Mouse (Mus musculus): ENCODE measurements around the gene Enoph1. TPM values are rescaled to one million over a fixed set of nuclear protein-coding genes. Genes with fewer than 3 reads are reported as not detected.

The Enoph1 gene
- polyA plus RNA-seq, 1 experiment from 2014 or later: 49.9 TPM

GRCm38 (mm10) chr5:100057461-100058209 lies 17.9 kb downstream of the Enoph1 start:
- no peaks in the 10 kb centered on the region for H3K27me3 ChIP-seq (ENCODE audit: control insufficient read depth, insufficient read depth, low read length)
- H3K4me1 ChIP-seq (ENCODE audit: control insufficient read depth, insufficient read depth, low read length): peaks cover 10% of the 10 kb centered on the region; the same call in 1 of the 2 replicates
- peak; percentile 53; the same call in 1 of the 2 replicates for ATAC-seq (ENCODE audit: low read depth)
- 48% methylated on average over 14 of the region's 15 CpGs for WGBS
- no peak overlapping the region for H3K4me2 ChIP-seq (ENCODE audit: low read depth, low read length)
- H3K27ac ChIP-seq (ENCODE audit: low read depth, low read length): no peak overlapping the region
- H3K4me3 ChIP-seq (ENCODE audit: low read depth, low read length): no peak overlapping the region
- no peaks in the 10 kb centered on the region for H3K9me3 ChIP-seq (ENCODE audit: control insufficient read depth, low read length)
- no peak overlapping the region for H3K9ac ChIP-seq (replicated peaks; ENCODE audit: low read depth, low read length)
- peaks cover 29% of the 10 kb centered on the region for H3K36me3 ChIP-seq (ENCODE audit: control insufficient read depth, insufficient read depth, low read length)

- 23% methylated on average over 6 of the region's 6 CpGs for WGBS
Observed at GRCm38 (mm10) chr5:100058729-100059128, 18.9 kb downstream of the Enoph1 start.

GRCm38 (mm10) chr5:100059326-100059725 lies 19.5 kb downstream of the Enoph1 start:
- Histone ChIP-seq H3K4me1 (ENCODE audit: control insufficient read depth, insufficient read depth, low read length) (peaks cover 10% of the 10 kb centered on the region; the same call in 1 of the 2 replicates), H3K4me3 (ENCODE audit: low read depth, low read length) (no peak overlapping the region), H3K27ac (ENCODE audit: low read depth, low read length) (no peak overlapping the region; the same call in 1 of the 2 replicates), H3K4me2 (ENCODE audit: low read depth, low read length) (no peak overlapping the region), H3K9ac (replicated peaks; ENCODE audit: low read depth, low read length) (no peak overlapping the region), H3K36me3 (ENCODE audit: control insufficient read depth, insufficient read depth, low read length) (peaks cover 41% of the 10 kb centered on the region), H3K9me3 (ENCODE audit: control insufficient read depth, low read length) (no peaks in the 10 kb centered on the region), H3K27me3 (ENCODE audit: control insufficient read depth, insufficient read depth, low read length) (no peaks in the 10 kb centered on the region)
- WGBS: 26% methylated on average over 6 of the region's 6 CpGs
- no peak for ATAC-seq (ENCODE audit: low read depth)

More at GRCm38 (mm10) chr5:100058729-100059128, 18.9 kb downstream of the Enoph1 start:
- Histone ChIP-seq H3K27ac (ENCODE audit: low read depth, low read length) (no peak overlapping the region; the same call in 1 of the 2 replicates), H3K27me3 (ENCODE audit: control insufficient read depth, insufficient read depth, low read length) (no peaks in the 10 kb centered on the region), H3K4me2 (ENCODE audit: low read depth, low read length) (no peak overlapping the region), H3K4me1 (ENCODE audit: control insufficient read depth, insufficient read depth, low read length) (peaks cover 10% of the 10 kb centered on the region; the same call in 1 of the 2 replicates), H3K9me3 (ENCODE audit: control insufficient read depth, low read length) (no peaks in the 10 kb centered on the region), H3K36me3 (ENCODE audit: control insufficient read depth, insufficient read depth, low read length) (peaks cover 35% of the 10 kb centered on the region), H3K9ac (replicated peaks; ENCODE audit: low read depth, low read length) (no peak overlapping the region), H3K4me3 (ENCODE audit: low read depth, low read length) (no peak overlapping the region)
- no peak for ATAC-seq (ENCODE audit: low read depth)

GRCm38 (mm10) chr5:100060876-100061275 lies 21.1 kb downstream of the Enoph1 start:
- Histone ChIP-seq H3K4me3 (ENCODE audit: low read depth, low read length) (no peak overlapping the region), H3K27me3 (ENCODE audit: control insufficient read depth, insufficient read depth, low read length) (no peaks in the 10 kb centered on the region), H3K27ac (ENCODE audit: low read depth, low read length) (no peak overlapping the region), H3K4me2 (ENCODE audit: low read depth, low read length) (no peak overlapping the region), H3K9me3 (ENCODE audit: control insufficient read depth, low read length) (no peaks in the 10 kb centered on the region), H3K4me1 (ENCODE audit: control insufficient read depth, insufficient read depth, low read length) (peaks cover 6% of the 10 kb centered on the region; the same call in 1 of the 2 replicates), H3K36me3 (ENCODE audit: control insufficient read depth, insufficient read depth, low read length) (peaks cover 47% of the 10 kb centered on the region), H3K9ac (replicated peaks; ENCODE audit: low read depth, low read length) (no peak overlapping the region)
- ATAC-seq (ENCODE audit: low read depth): no peak
- 97% methylated on average over 14 of the region's 14 CpGs for WGBS

- no peak overlapping the region for H3K4me2 ChIP-seq (ENCODE audit: low read depth, low read length)
- peaks cover 36% of the 10 kb centered on the region for H3K36me3 ChIP-seq (ENCODE audit: control insufficient read depth, insufficient read depth, low read length)
- H3K9me3 ChIP-seq (ENCODE audit: control insufficient read depth, low read length): no peaks in the 10 kb centered on the region
- 94% methylated on average over 16 of the region's 16 CpGs for WGBS
- no peak overlapping the region for H3K27ac ChIP-seq (ENCODE audit: low read depth, low read length)
- H3K27me3 ChIP-seq (ENCODE audit: control insufficient read depth, insufficient read depth, low read length): no peaks in the 10 kb centered on the region
- H3K9ac ChIP-seq (replicated peaks; ENCODE audit: low read depth, low read length): no peak overlapping the region
- H3K4me3 ChIP-seq (ENCODE audit: low read depth, low read length): no peak overlapping the region
- H3K4me1 ChIP-seq (ENCODE audit: control insufficient read depth, insufficient read depth, low read length): no peaks in the 10 kb centered on the region
- no peak for ATAC-seq (ENCODE audit: low read depth)
Observed at GRCm38 (mm10) chr5:100067579-100067978, 27.8 kb downstream of the Enoph1 start.

GRCm38 (mm10) chr5:100069526-100069925 lies 29.7 kb downstream of the Enoph1 start:
- H3K36me3 ChIP-seq (ENCODE audit: control insufficient read depth, insufficient read depth, low read length): peaks cover 24% of the 10 kb centered on the region
- WGBS: 96% methylated on average over 2 of the region's 2 CpGs

GRCm38 (mm10) chr5:100070255-100070654 lies 30.5 kb downstream of the Enoph1 start:
- Histone ChIP-seq H3K27me3 (ENCODE audit: control insufficient read depth, insufficient read depth, low read length) (no peaks in the 10 kb centered on the region), H3K4me1 (ENCODE audit: control insufficient read depth, insufficient read depth, low read length) (no peaks in the 10 kb centered on the region), H3K4me2 (ENCODE audit: low read depth, low read length) (no peak overlapping the region), H3K9ac (replicated peaks; ENCODE audit: low read depth, low read length) (no peak overlapping the region), H3K27ac (ENCODE audit: low read depth, low read length) (no peak overlapping the region), H3K9me3 (ENCODE audit: control insufficient read depth, low read length) (no peaks in the 10 kb centered on the region), H3K36me3 (ENCODE audit: control insufficient read depth, insufficient read depth, low read length) (peaks cover 22% of the 10 kb centered on the region), H3K4me3 (ENCODE audit: low read depth, low read length) (no peak overlapping the region)
- 30% methylated on average over 3 of the region's 3 CpGs for WGBS
- 0 out of 2 replicates have a peak, but pooled peaks have one; percentile 70 for ATAC-seq (ENCODE audit: low read depth)

More at GRCm38 (mm10) chr5:100069526-100069925, 29.7 kb downstream of the Enoph1 start:
- no peak overlapping the region for H3K4me2 ChIP-seq (ENCODE audit: low read depth, low read length)
- no peaks in the 10 kb centered on the region for H3K9me3 ChIP-seq (ENCODE audit: control insufficient read depth, low read length)
- no peak for ATAC-seq (ENCODE audit: low read depth)
- H3K4me1 ChIP-seq (ENCODE audit: control insufficient read depth, insufficient read depth, low read length): no peaks in the 10 kb centered on the region
- H3K9ac ChIP-seq (replicated peaks; ENCODE audit: low read depth, low read length): no peak overlapping the region
- H3K27me3 ChIP-seq (ENCODE audit: control insufficient read depth, insufficient read depth, low read length): no peaks in the 10 kb centered on the region
- H3K4me3 ChIP-seq (ENCODE audit: low read depth, low read length): no peak overlapping the region
- H3K27ac ChIP-seq (ENCODE audit: low read depth, low read length): no peak overlapping the region

GRCm38 (mm10) chr5:100071541-100071940 lies 31.8 kb downstream of the Enoph1 start:
- Histone ChIP-seq H3K4me1 (ENCODE audit: control insufficient read depth, insufficient read depth, low read length) (no peaks in the 10 kb centered on the region), H3K4me2 (ENCODE audit: low read depth, low read length) (no peak overlapping the region), H3K9me3 (ENCODE audit: control insufficient read depth, low read length) (no peaks in the 10 kb centered on the region), H3K9ac (replicated peaks; ENCODE audit: low read depth, low read length) (no peak overlapping the region), H3K4me3 (ENCODE audit: low read depth, low read length) (no peak overlapping the region), H3K36me3 (ENCODE audit: control insufficient read depth, insufficient read depth, low read length) (peaks cover 19% of the 10 kb centered on the region), H3K27ac (ENCODE audit: low read depth, low read length) (no peak overlapping the region), H3K27me3 (ENCODE audit: control insufficient read depth, insufficient read depth, low read length) (no peaks in the 10 kb centered on the region)
- no peak for ATAC-seq (ENCODE audit: low read depth)
- 88% methylated on average over 5 of the region's 5 CpGs for WGBS

- Histone ChIP-seq H3K9ac (replicated peaks; ENCODE audit: low read depth, low read length) (no peak overlapping the region), H3K27ac (ENCODE audit: low read depth, low read length) (no peak overlapping the region), H3K4me1 (ENCODE audit: control insufficient read depth, insufficient read depth, low read length) (no peaks in the 10 kb centered on the region), H3K9me3 (ENCODE audit: control insufficient read depth, low read length) (no peaks in the 10 kb centered on the region), H3K4me3 (ENCODE audit: low read depth, low read length) (no peak overlapping the region), H3K27me3 (ENCODE audit: control insufficient read depth, insufficient read depth, low read length) (no peaks in the 10 kb centered on the region), H3K4me2 (ENCODE audit: low read depth, low read length) (no peak overlapping the region), H3K36me3 (ENCODE audit: control insufficient read depth, insufficient read depth, low read length) (peaks cover 15% of the 10 kb centered on the region)
- 56% methylated on average over 9 of the region's 9 CpGs for WGBS
- no peak for ATAC-seq (ENCODE audit: low read depth)
Observed at GRCm38 (mm10) chr5:100072557-100072956, 32.8 kb downstream of the Enoph1 start.

Data from neural tube, embryonic 14.5 days (tissue).